Mouse (Mus musculus) heart, postnatal 10 days (tissue): Measurements from ENCODE around the gene Pdcd10. TPM values are rescaled to one million over a fixed set of nuclear protein-coding genes. Genes with fewer than 3 reads are reported as not detected.

ENCODE experiments used
- DNase-seq, 2 experiments: peaks; one replicate each; pipeline ENCODE4 v3.0.0; 2021
- intact Hi-C: fragments of 180-260 bp; cut with DNase I; formaldehyde crosslinking; loops from one replicate; pipeline ENCODE4 v1.15.1; 2025
- total RNA-seq, 2 experiments: library from RNA; stranded (reverse); gene quantifications; 2 replicates each; pipeline ENCODE4 v1.2.3; 2021

Pdcd10 gene
- total RNA-seq, 2 experiments from 2014 or later: 36.2 to 37.1 TPM

GRCm38 (mm10) chr3:75475106-75475505 lies 81.5 kb downstream of the Pdcd10 start:
- intact Hi-C loops: no loop called here
- no peak for DNase-seq

- intact Hi-C loops: no loop called here
These were observed 82.0 kb downstream of the Pdcd10 start for GRCm38 (mm10) chr3:75474657-75475056.

GRCm38 (mm10) chr3:75468154-75468553 lies 88.5 kb downstream of the Pdcd10 start:
- intact Hi-C loops: no loop called here
- DNase-seq: no peak

More at GRCm38 (mm10) chr3:75474657-75475056, 82.0 kb downstream of the Pdcd10 start:
- DNase-seq: no peak

Other genes with a start within 250 kb of the Pdcd10 start
- gene Wdr49, start 74.7 kb downstream of the Pdcd10 start, total RNA-seq: under 1 TPM in 1 of 2 experiments, not detected in 1; 0.10 TPM
- gene Serpini1, start 691 bp upstream of the Pdcd10 start, total RNA-seq: 1 to 10 TPM; 7.3 to 7.5 TPM
- not detected for gene Gm29133, start 191.3 kb upstream of the Pdcd10 start, total RNA-seq